Mouse (Mus musculus): Measurements from ENCODE around the gene Sv2c. TPM values are rescaled to one million over a fixed set of nuclear protein-coding genes. Genes with fewer than 3 reads are reported as not detected.

The Sv2c gene
- polyA plus RNA-seq, 1 experiment from 2014 or later = 0.95 TPM

- H3K4me2 ChIP-seq (ENCODE audit: low read depth, severe bottlenecking) = no peak overlapping the region
- no peaks in the 10 kb centered on the region for H3K4me1 ChIP-seq (ENCODE audit: control insufficient read depth, insufficient read depth, low read length)
- 87% methylated on average over 1 of the region's 1 CpGs for WGBS
- H3K27ac ChIP-seq (replicated peaks; ENCODE audit: low read depth, low read length) = no peak overlapping the region
- ATAC-seq (ENCODE audit: insufficient number of reproducible peaks, low FRiP score, low TSS enrichment, low read depth) (no peak), DNase-seq (ENCODE audit: low spot score) (no peak)
- no peaks in the 10 kb centered on the region for H3K27me3 ChIP-seq (ENCODE audit: control insufficient read depth, insufficient read depth, low read length)
- no peaks in the 10 kb centered on the region for H3K9me3 ChIP-seq (ENCODE audit: control insufficient read depth, low read length)
- H3K9ac ChIP-seq (ENCODE audit: low read length) = no peak overlapping the region
- H3K4me3 ChIP-seq (ENCODE audit: low read depth, low read length) = no peak overlapping the region
- H3K36me3 ChIP-seq (ENCODE audit: control insufficient read depth, insufficient read depth, low read length) = no peaks in the 10 kb centered on the region
Measured at GRCm38 (mm10) chr13:96039536-96039935, 92.8 kb downstream of the Sv2c start.

- Histone ChIP-seq H3K27ac (replicated peaks; ENCODE audit: low read depth, low read length) (no peak overlapping the region), H3K4me1 (ENCODE audit: control insufficient read depth, insufficient read depth, low read length) (no peaks in the 10 kb centered on the region), H3K9ac (ENCODE audit: low read length) (no peak overlapping the region), H3K4me3 (ENCODE audit: low read depth, low read length) (no peak overlapping the region), H3K36me3 (ENCODE audit: control insufficient read depth, insufficient read depth, low read length) (no peaks in the 10 kb centered on the region), H3K4me2 (ENCODE audit: low read depth, severe bottlenecking) (no peak overlapping the region), H3K9me3 (ENCODE audit: control insufficient read depth, low read length) (no peaks in the 10 kb centered on the region), H3K27me3 (ENCODE audit: control insufficient read depth, insufficient read depth, low read length) (no peaks in the 10 kb centered on the region)
- no peak for ATAC-seq (ENCODE audit: insufficient number of reproducible peaks, low FRiP score, low TSS enrichment, low read depth)
- 63% methylated on average over 19 of the region's 19 CpGs for WGBS
- peak; percentile 82 for DNase-seq (ENCODE audit: low spot score)
Measured at GRCm38 (mm10) chr13:96030368-96031223, 101.8 kb downstream of the Sv2c start.

DNA sequence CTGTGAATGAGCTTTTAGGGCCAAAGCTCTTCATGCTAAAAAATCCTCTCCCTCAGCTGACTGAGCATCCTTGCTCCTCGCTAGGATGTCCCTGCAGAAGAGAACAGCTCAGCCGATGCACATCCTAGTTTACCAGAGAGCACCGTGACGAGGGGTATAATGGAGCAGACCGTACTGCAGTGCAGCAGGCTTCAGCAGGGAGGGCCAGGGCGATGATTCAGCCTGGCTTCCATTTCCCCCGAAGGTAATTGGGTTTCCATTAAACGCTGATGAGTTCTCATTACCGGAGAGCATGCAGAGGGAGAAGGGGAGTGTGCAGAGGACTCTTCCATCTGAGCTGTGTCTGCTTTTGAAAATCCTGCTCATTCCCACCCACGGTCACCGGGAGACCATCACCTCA lies 108.5 kb downstream of the Sv2c start:
- Histone ChIP-seq H3K9ac (ENCODE audit: low read length) (no peak overlapping the region), H3K4me1 (ENCODE audit: control insufficient read depth, insufficient read depth, low read length) (no peaks in the 10 kb centered on the region), H3K27ac (replicated peaks; ENCODE audit: low read depth, low read length) (no peak overlapping the region), H3K27me3 (ENCODE audit: control insufficient read depth, insufficient read depth, low read length) (no peaks in the 10 kb centered on the region), H3K9me3 (ENCODE audit: control insufficient read depth, low read length) (no peaks in the 10 kb centered on the region), H3K36me3 (ENCODE audit: control insufficient read depth, insufficient read depth, low read length) (no peaks in the 10 kb centered on the region), H3K4me3 (ENCODE audit: low read depth, low read length) (no peak overlapping the region), H3K4me2 (ENCODE audit: low read depth, severe bottlenecking) (no peak overlapping the region)
- DNase-seq (ENCODE audit: low spot score) = no peak
- WGBS = 69% methylated on average over 11 of the region's 11 CpGs
- no peak for ATAC-seq (ENCODE audit: insufficient number of reproducible peaks, low FRiP score, low TSS enrichment, low read depth)

- no peak overlapping the region for H3K4me2 ChIP-seq (ENCODE audit: low read depth, severe bottlenecking)
- peak; percentile 3 for DNase-seq (ENCODE audit: low spot score)
- no peak for ATAC-seq (ENCODE audit: insufficient number of reproducible peaks, low FRiP score, low TSS enrichment, low read depth)
- H3K27me3 ChIP-seq (ENCODE audit: control insufficient read depth, insufficient read depth, low read length) = no peaks in the 10 kb centered on the region
- 95% methylated on average over 3 of the region's 3 CpGs for WGBS
- H3K27ac ChIP-seq (replicated peaks; ENCODE audit: low read depth, low read length) = no peak overlapping the region
- H3K4me1 ChIP-seq (ENCODE audit: control insufficient read depth, insufficient read depth, low read length) = no peaks in the 10 kb centered on the region
- no peaks in the 10 kb centered on the region for H3K36me3 ChIP-seq (ENCODE audit: control insufficient read depth, insufficient read depth, low read length)
- no peaks in the 10 kb centered on the region for H3K9me3 ChIP-seq (ENCODE audit: control insufficient read depth, low read length)
- no peak overlapping the region for H3K9ac ChIP-seq (ENCODE audit: low read length)
- no peak overlapping the region for H3K4me3 ChIP-seq (ENCODE audit: low read depth, low read length)
Measured at GRCm38 (mm10) chr13:96015516-96015915, 116.9 kb downstream of the Sv2c start.

DNA sequence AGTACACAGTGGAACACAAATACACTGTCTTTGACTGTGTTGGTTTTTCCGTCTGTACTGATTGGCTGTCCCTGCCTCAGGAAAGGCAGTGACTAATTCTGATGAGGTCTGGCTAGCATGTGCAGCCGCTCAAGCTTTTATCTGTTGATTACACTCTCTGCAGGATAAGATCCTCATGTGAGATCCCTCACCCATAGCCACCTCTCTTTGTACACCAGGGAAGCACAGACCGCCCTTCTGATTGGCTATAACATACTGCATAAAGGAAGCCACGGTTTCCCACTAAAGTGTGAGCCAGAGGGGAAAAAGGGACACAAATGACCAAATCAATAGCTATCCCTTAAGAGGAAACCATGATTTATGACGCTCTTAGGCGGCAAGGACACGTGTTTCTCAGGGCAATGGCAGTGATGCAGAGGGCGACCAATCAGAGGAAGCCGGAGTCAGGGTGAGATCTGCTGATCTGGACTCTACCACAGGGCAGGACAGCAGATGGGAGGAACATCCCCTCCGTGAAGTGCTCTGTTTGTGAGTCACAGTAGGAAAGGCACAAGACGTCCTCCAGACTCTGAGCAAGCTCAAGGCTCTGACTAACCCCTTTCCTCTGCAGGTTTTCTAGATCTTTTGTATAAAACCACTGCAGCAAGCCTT lies 121.4 kb downstream of the Sv2c start:
- H3K9ac ChIP-seq (ENCODE audit: low read length) = no peak overlapping the region
- H3K36me3 ChIP-seq (ENCODE audit: control insufficient read depth, insufficient read depth, low read length) = no peaks in the 10 kb centered on the region
- no peaks in the 10 kb centered on the region for H3K27me3 ChIP-seq (ENCODE audit: control insufficient read depth, insufficient read depth, low read length)
- DNase-seq (ENCODE audit: low spot score) (no peak), ATAC-seq (ENCODE audit: insufficient number of reproducible peaks, low FRiP score, low TSS enrichment, low read depth) (no peak)
- no peak overlapping the region for H3K27ac ChIP-seq (replicated peaks; ENCODE audit: low read depth, low read length)
- 25% methylated on average over 11 of the region's 11 CpGs for WGBS
- H3K4me3 ChIP-seq (ENCODE audit: low read depth, low read length) = no peak overlapping the region
- no peaks in the 10 kb centered on the region for H3K4me1 ChIP-seq (ENCODE audit: control insufficient read depth, insufficient read depth, low read length)
- no peak overlapping the region for H3K4me2 ChIP-seq (ENCODE audit: low read depth, severe bottlenecking)
- H3K9me3 ChIP-seq (ENCODE audit: control insufficient read depth, low read length) = no peaks in the 10 kb centered on the region

GRCm38 (mm10) chr13:96008975-96009374 lies 123.4 kb downstream of the Sv2c start:
- DNase-seq (ENCODE audit: low spot score) (no peak), ATAC-seq (ENCODE audit: insufficient number of reproducible peaks, low FRiP score, low TSS enrichment, low read depth) (no peak)
- Histone ChIP-seq H3K36me3 (ENCODE audit: control insufficient read depth, insufficient read depth, low read length) (no peaks in the 10 kb centered on the region), H3K4me3 (ENCODE audit: low read depth, low read length) (no peak overlapping the region), H3K9ac (ENCODE audit: low read length) (no peak overlapping the region), H3K4me2 (ENCODE audit: low read depth, severe bottlenecking) (no peak overlapping the region), H3K9me3 (ENCODE audit: control insufficient read depth, low read length) (no peaks in the 10 kb centered on the region), H3K27ac (replicated peaks; ENCODE audit: low read depth, low read length) (no peak overlapping the region), H3K27me3 (ENCODE audit: control insufficient read depth, insufficient read depth, low read length) (no peaks in the 10 kb centered on the region), H3K4me1 (ENCODE audit: control insufficient read depth, insufficient read depth, low read length) (no peaks in the 10 kb centered on the region)
- WGBS = 76% methylated on average over 9 of the region's 9 CpGs

DNA sequence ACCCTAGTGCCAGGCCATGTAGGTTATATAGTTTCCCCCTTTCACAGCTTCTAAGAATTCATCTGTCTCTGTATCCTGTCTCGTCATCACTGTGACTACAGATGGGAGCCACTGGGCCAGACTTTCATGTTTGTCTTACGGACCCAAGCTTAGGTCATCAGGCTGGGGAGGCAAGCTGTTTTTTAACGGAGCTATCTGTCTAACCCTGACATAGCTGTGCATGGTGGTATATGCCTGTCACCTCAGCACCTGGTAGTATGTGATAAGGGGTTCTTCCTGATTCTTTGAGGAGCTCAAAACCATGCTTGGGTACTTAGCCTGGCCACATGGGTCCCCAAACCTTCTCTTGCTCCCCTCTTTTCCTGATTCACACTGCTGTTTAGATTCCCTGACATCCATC lies 124.2 kb downstream of the Sv2c start:
- Histone ChIP-seq H3K27ac (replicated peaks; ENCODE audit: low read depth, low read length) (no peak overlapping the region), H3K4me3 (ENCODE audit: low read depth, low read length) (no peak overlapping the region), H3K9me3 (ENCODE audit: control insufficient read depth, low read length) (no peaks in the 10 kb centered on the region), H3K36me3 (ENCODE audit: control insufficient read depth, insufficient read depth, low read length) (no peaks in the 10 kb centered on the region), H3K4me1 (ENCODE audit: control insufficient read depth, insufficient read depth, low read length) (no peaks in the 10 kb centered on the region), H3K9ac (ENCODE audit: low read length) (no peak overlapping the region), H3K4me2 (ENCODE audit: low read depth, severe bottlenecking) (no peak overlapping the region), H3K27me3 (ENCODE audit: control insufficient read depth, insufficient read depth, low read length) (no peaks in the 10 kb centered on the region)
- no peak for DNase-seq (ENCODE audit: low spot score)
- 78% methylated on average over 3 of the region's 3 CpGs for WGBS
- ATAC-seq (ENCODE audit: insufficient number of reproducible peaks, low FRiP score, low TSS enrichment, low read depth) = no peak

DNA sequence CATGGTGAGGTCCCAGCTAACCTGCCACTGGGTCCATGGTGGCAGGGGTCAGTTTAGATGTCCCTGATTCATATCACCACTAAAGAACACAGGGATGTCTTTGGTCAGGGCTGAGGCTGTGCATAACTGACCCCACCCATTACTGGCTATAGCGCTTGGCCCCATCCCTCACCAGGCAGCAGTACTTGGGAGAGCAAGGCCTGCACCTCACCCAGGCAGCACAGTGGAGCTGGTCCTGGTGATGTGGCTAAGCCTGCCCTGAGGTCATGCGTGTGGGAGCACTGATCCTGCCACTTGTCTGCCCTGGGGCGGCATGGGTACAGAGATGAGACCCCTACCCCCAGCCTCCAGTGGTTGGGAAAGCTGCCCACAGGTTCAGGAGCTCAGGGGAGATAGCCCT lies 128.8 kb downstream of the Sv2c start:
- no peak for ATAC-seq (ENCODE audit: insufficient number of reproducible peaks, low FRiP score, low TSS enrichment, low read depth)
- no peak overlapping the region for H3K27ac ChIP-seq (replicated peaks; ENCODE audit: low read depth, low read length)
- no peaks in the 10 kb centered on the region for H3K27me3 ChIP-seq (ENCODE audit: control insufficient read depth, insufficient read depth, low read length)
- no peak for DNase-seq (ENCODE audit: low spot score)
- H3K36me3 ChIP-seq (ENCODE audit: control insufficient read depth, insufficient read depth, low read length) = no peaks in the 10 kb centered on the region
- WGBS = 85% methylated on average over 3 of the region's 3 CpGs
- no peaks in the 10 kb centered on the region for H3K9me3 ChIP-seq (ENCODE audit: control insufficient read depth, low read length)
- no peak overlapping the region for H3K9ac ChIP-seq (ENCODE audit: low read length)
- H3K4me1 ChIP-seq (ENCODE audit: control insufficient read depth, insufficient read depth, low read length) = peaks cover 8% of the 10 kb centered on the region
- no peak overlapping the region for H3K4me2 ChIP-seq (ENCODE audit: low read depth, severe bottlenecking)
- H3K4me3 ChIP-seq (ENCODE audit: low read depth, low read length) = no peak overlapping the region

Measured in limb, embryonic 11.5 days (tissue).